Mouse (Mus musculus) left cerebral cortex, adult 8-10 months (tissue): ENCODE results near the gene 9330182L06Rik. TPM values are rescaled to one million over a fixed set of nuclear protein-coding genes. Genes with fewer than 3 reads are reported as not detected.

Experiments
- DNase-seq, 2 experiments: peaks; one replicate each; pipeline ENCODE4 v3.0.0; 2022; ENCODE audit warnings: low spot score in 2 of 2
- microRNA-seq, 2 experiments: library from miRNA; unstranded; fragments of <30 nt; microRNA quantifications; one replicate each; pipeline ENCODE4 v1.2.0; 2022
- total RNA-seq, 4 experiments: library from RNA; stranded (reverse); gene quantifications; 2 replicates each; pipeline ENCODE4 v1.2.4; 2022

The 9330182L06Rik gene
- total RNA-seq, 4 experiments from 2014 or later = 36.3 to 43.2 (median 40.0) TPM

DNA sequence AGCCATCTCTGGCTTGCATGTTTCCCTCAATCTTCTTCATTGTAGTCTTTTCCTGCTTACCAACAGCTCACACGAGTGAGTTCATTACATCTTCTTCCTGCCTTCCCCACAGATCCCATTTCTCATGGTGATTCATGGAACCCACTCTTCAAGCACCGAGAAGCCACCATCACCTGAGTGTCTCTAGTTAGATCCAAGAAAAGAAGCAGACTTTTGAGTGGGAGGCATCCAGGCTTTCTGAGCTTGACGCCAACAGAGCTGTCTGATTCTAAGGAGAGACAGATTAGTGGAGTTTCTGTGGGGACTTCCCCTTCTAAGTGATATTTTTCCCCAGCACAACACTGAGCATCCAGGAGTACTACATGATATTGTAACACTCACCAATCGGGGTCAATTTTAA is 259.6 kb downstream of the 9330182L06Rik start:
- DNase-seq = peak in 1 of 2 experiments; percentile 25

Small RNA genes within 50 kb of the gene (microRNA-seq; reads per million reads assigned to microRNA genes)
- gene Mir879 = 3.8 to 4.2 reads per million in 2 experiments

Other genes with a start within 250 kb of the 9330182L06Rik start
- gene Tmem243, start 165.4 kb upstream of the 9330182L06Rik start, total RNA-seq = 10 to 100 TPM; 11.4 to 16.5 (median 12.9) TPM
- gene Dmtf1, start 104.3 kb upstream of the 9330182L06Rik start, total RNA-seq = 10 to 100 TPM; 45.1 to 51.5 (median 46.7) TPM